Mouse (Mus musculus): Measurements from ENCODE around the gene Sc5d. TPM values are rescaled to one million over a fixed set of nuclear protein-coding genes. Genes with fewer than 3 reads are reported as not detected.

Gene Sc5d
- total RNA-seq, 1 experiment from 2014 or later = 37.3 TPM

- ATAC-seq (replicated peaks; ENCODE audit: insufficient number of reproducible peaks, low FRiP score, low TSS enrichment, poor library complexity, severe bottlenecking) = no peak
Measured at GRCm38 (mm10) chr9:42268371-42268770, 4.3 kb upstream of the Sc5d start.

DNA sequence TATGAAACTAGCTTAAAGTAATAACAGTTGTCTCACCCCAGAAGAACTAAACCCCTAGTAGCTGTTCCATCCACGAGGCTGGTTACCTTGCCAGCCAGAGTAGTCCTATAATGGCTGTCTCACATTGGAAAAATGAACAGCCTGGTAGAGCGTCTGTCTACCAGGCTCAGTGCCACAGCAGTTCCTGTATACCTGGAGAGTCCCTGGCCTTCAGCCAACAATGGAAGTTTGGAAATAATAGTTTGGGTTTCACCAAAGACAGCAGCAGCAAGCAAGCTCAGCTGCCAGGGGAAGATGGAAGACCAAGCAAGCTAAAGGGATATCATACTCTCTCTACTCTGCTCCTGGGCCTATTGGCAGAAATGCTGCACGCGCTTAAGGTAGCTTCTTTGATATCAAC is 1.3 kb upstream of the Sc5d start:
- ATAC-seq (replicated peaks; ENCODE audit: insufficient number of reproducible peaks, low FRiP score, low TSS enrichment, poor library complexity, severe bottlenecking) = no peak

DNA sequence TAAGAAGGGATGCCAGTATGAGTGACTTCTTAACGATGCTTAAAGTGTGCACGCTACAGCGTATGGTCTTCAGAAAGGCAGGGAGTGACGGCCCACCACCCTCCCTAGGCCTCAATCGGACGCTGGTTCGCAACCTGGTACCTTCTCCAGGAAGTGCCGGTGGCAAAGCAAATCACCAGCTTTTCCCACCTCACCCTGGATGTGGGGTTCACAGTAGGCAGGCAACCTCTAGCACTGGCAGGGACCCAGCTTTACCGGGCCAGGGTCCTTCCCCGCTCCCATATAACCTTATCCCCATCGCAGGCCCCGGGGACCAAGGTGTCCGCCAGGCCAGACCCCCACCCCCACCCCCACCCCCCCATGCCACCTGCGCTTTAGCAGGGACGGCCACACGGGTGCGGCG is 346 bp downstream of the Sc5d start:
- peak; percentile 54 for ATAC-seq (replicated peaks; ENCODE audit: insufficient number of reproducible peaks, low FRiP score, low TSS enrichment, poor library complexity, severe bottlenecking)

- no peak for ATAC-seq (replicated peaks; ENCODE audit: insufficient number of reproducible peaks, low FRiP score, low TSS enrichment, poor library complexity, severe bottlenecking)
Measured at GRCm38 (mm10) chr9:42260481-42260880, 3.6 kb downstream of the Sc5d start.

DNA sequence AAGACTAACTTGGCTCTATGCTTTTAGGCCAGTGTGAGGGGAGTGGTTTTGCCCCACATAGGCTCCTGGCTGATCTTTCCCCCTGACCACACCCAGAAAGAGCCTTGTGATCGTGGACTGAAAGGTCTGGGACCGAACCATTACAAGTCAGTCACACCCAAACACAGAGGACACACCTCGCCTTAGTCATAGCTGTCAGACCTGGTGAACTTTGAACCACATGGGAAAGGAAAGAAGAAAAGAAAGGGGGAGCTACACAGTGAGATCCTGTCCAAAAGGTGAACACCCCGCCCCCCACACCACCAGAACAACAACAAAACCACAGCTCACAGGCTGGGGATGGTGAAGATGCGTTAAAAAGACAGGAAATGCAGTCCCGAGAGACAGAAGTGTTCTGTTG is 14.9 kb downstream of the Sc5d start:
- ATAC-seq (replicated peaks; ENCODE audit: insufficient number of reproducible peaks, low FRiP score, low TSS enrichment, poor library complexity, severe bottlenecking) = no peak

DNA sequence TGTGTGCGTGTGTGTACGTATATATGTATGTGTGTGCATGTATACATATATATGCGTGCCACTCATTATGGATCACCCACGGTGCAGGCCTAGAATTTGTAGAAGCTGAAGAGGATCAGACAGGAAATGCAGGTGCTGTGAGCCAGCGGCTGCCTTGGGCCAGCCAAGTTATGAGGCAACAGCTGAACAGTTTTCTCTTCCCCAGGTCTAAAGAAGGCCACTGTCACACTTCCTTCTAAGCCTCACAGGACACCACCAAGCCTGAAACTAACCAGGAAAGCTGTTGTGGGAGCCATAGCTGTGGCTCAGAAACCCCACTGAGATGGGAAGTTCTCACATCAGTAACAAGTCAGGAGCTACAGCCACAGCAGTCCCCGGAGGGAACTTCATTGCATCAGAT is 17.4 kb downstream of the Sc5d start:
- ATAC-seq (replicated peaks; ENCODE audit: insufficient number of reproducible peaks, low FRiP score, low TSS enrichment, poor library complexity, severe bottlenecking) = no peak

- ATAC-seq (replicated peaks; ENCODE audit: insufficient number of reproducible peaks, low FRiP score, low TSS enrichment, poor library complexity, severe bottlenecking) = no peak
Measured at GRCm38 (mm10) chr9:42244173-42244572, 19.9 kb downstream of the Sc5d start.

DNA sequence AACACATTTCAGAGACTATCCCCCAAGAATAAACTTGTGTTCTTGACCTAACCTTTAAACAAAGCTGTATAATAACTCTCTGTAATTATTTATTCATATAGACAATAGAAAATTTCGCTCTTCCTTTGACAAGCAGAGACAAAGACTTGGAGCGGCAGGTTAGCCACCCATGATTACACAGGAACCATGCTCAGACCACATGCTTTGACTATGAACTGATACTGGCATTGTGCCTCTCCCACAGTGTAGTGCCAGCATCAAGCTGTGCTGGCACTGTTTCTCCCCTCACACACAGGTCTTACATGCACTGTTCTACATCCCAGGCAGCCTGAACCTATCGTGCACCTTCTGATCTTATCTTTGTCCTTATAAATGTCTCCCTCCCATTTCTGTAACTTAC is 23.0 kb downstream of the Sc5d start:
- no peak for ATAC-seq (replicated peaks; ENCODE audit: insufficient number of reproducible peaks, low FRiP score, low TSS enrichment, poor library complexity, severe bottlenecking)

DNA sequence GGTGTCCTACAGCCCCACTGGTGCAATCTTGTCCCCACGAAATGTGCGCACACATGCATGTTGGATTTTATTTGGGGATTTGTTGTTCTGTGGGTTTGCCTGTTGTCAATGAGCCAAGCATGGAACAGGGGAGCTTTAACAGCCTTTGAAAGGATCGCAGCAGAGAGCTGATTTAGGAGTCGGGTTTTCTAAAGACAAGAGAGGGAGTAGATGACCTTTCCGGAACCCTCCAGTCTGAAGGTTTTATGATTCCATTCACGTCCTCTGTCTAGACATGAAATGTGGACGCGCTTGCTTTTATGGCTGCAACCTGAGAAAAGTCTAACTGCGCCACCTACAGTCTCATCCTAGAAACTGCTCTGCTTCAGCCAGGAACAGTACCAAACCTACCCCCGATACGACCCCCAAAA is 23.5 kb downstream of the Sc5d start:
- peak; percentile 73; the same call in 1 of the 2 replicates for ATAC-seq (replicated peaks; ENCODE audit: insufficient number of reproducible peaks, low FRiP score, low TSS enrichment, poor library complexity, severe bottlenecking)

GRCm38 (mm10) chr9:42238827-42239226 is 25.2 kb downstream of the Sc5d start:
- ATAC-seq (replicated peaks; ENCODE audit: insufficient number of reproducible peaks, low FRiP score, low TSS enrichment, poor library complexity, severe bottlenecking) = no peak

GRCm38 (mm10) chr9:42231116-42231515 is 32.9 kb downstream of the Sc5d start:
- no peak for ATAC-seq (replicated peaks; ENCODE audit: insufficient number of reproducible peaks, low FRiP score, low TSS enrichment, poor library complexity, severe bottlenecking)

DNA sequence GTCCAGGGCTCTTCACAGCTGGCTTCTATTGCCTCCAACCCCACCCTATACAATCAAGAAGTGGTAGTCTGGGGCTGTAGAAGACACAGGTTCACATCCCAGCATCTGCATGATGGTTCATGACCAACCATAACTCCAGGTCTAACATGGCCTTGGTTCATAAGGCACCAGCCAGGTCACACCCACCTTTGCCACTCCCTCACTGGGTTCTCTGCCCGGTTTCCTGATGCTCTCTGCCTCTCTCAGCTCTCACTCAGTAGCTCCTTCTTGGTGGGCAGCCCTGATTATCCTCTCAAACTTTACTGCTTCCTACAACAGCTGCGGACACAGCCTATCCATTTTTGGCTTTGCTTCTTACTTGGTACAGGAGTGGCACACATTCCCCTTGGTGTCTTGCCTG is 33.7 kb downstream of the Sc5d start:
- ATAC-seq (replicated peaks; ENCODE audit: insufficient number of reproducible peaks, low FRiP score, low TSS enrichment, poor library complexity, severe bottlenecking) = no peak

- no peak for ATAC-seq (replicated peaks; ENCODE audit: insufficient number of reproducible peaks, low FRiP score, low TSS enrichment, poor library complexity, severe bottlenecking)
Measured at GRCm38 (mm10) chr9:42229465-42230110, 34.5 kb downstream of the Sc5d start.

DNA sequence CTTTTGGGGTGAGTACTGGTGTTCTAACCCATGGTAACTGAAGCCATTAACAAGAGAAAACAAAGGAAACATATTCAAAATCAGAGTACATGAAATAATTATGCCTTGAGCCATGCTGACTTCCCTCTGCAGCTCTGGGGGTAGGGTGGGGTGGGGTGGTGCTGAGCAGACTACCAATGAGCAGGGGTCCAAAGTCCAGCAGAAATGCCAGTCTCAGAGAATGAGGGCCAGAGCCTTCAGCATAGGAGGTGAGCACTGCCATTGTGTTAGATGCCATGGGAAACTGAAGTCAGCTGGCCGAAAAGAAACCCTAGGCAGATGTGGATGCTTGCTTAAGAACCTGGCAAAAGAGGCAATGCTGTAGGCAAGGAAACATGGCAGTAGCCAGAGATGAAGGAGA is 36.3 kb downstream of the Sc5d start:
- no peak for ATAC-seq (replicated peaks; ENCODE audit: insufficient number of reproducible peaks, low FRiP score, low TSS enrichment, poor library complexity, severe bottlenecking)

GRCm38 (mm10) chr9:42219001-42219660 is 44.9 kb downstream of the Sc5d start:
- no peak for ATAC-seq (replicated peaks; ENCODE audit: insufficient number of reproducible peaks, low FRiP score, low TSS enrichment, poor library complexity, severe bottlenecking)

GRCm38 (mm10) chr9:42217685-42218084 is 46.4 kb downstream of the Sc5d start:
- no peak for ATAC-seq (replicated peaks; ENCODE audit: insufficient number of reproducible peaks, low FRiP score, low TSS enrichment, poor library complexity, severe bottlenecking)

DNA sequence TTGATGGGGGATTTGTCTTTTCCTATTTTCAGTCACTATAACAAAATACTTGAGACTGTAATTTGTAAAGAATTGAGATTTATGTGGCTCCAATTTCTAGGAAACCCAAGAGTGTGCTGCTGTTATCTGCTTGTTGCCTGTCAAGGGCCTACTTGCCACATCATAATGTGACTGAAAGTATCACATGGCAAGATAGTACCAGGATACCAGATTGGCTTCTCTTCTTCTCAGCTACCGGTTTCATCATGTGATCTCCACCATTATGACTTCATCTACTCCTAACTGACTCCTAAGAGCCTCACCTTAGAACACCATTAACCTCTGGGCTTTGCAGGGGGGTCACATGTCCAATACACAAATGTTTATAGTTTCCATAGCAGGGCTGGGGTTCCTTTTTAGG is 49.9 kb downstream of the Sc5d start:
- no peak for ATAC-seq (replicated peaks; ENCODE audit: insufficient number of reproducible peaks, low FRiP score, low TSS enrichment, poor library complexity, severe bottlenecking)

DNA sequence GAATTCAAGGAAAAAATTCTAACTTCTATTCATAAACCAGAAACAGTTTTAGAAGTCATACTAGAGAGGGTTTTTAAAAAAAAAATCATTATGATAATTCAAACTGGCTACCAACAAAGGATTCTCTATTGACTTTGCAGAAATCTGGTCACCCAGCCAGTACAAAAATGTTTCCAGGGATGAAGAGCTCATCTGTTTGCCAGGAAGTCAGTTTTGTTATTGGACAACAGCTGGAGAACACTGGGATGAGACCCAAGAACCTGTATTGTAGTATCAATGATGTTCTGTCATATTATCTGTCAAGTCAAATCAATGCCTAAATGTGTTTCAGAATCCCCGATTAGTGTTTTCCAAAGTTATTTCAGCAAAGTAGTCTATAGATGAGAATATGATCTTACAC is 50.9 kb downstream of the Sc5d start:
- ATAC-seq (replicated peaks; ENCODE audit: insufficient number of reproducible peaks, low FRiP score, low TSS enrichment, poor library complexity, severe bottlenecking) = no peak

DNA sequence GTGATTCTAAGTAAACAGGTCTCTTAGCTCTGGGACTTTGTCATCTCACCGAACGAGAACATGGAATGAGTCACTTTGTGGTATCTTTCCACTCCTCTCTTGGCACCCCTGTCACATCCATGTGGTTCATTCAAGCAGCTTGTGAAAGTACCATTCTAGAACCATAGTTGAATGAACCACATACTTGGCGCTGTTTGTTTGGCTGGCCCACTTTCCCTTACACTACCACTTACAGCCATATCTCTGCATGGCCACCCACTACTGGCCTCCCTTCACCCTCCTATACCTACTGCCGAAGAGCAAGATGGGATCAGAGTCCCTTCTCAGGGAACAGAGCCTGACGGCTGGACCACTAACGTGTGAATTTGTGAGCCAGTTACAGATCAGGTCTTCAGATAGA is 54.4 kb downstream of the Sc5d start:
- ATAC-seq (replicated peaks; ENCODE audit: insufficient number of reproducible peaks, low FRiP score, low TSS enrichment, poor library complexity, severe bottlenecking) = no peak

GRCm38 (mm10) chr9:42208463-42208862 is 55.6 kb downstream of the Sc5d start:
- ATAC-seq (replicated peaks; ENCODE audit: insufficient number of reproducible peaks, low FRiP score, low TSS enrichment, poor library complexity, severe bottlenecking) = peak; percentile 53; the same call in 1 of the 2 replicates

DNA sequence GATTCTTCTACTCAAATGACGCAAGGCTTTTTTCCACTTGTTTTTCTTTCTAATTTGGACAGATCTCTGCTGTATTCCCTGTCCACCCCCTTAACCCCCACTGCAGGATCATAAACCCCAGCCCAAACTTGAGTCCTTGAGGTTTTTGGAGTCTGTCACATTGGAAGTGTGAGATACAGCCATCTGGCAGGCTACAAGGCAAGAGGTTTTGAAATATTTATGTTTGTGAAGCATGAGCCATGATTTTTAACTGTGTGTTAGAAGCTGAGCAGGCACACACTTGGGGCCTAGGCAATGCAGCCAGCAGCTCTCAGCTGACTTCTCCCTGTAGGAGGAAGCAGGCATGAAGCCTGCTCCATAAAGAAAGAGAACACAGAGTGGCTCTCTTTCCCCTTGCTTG is 57.3 kb downstream of the Sc5d start:
- ATAC-seq (replicated peaks; ENCODE audit: insufficient number of reproducible peaks, low FRiP score, low TSS enrichment, poor library complexity, severe bottlenecking) = no peak
